Mouse (Mus musculus): ENCODE data around the gene Gss.

Gene Gss

DNA sequence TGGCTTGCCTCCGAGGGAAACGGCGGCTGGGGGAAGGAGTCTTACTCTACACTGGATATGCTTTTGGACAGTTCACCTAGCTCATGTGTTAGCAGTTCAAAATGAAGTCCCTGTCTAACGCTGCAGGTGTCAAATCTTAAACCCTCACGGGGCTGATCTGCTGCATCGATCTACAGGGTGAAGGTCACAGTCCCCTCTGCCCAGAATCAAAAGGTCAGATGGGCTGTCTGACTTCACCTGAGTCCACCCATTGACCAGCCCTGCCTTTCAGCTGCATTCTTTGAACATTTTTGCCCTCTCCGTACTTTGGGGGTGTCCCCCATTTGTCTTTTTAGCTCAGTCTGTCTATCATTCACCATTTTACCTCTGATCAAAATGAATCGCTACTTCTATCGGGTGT lies 7.5 kb downstream of the Gss start:
- in situ Hi-C loops (cut with MboI; ENCODE audit: low pct_unique_long_range_greater_than_20kb in 1 of 2, low sequenced_read_pairs in 2 of 2, unreplicated experiment in 1 of 2), result no loop called here

DNA sequence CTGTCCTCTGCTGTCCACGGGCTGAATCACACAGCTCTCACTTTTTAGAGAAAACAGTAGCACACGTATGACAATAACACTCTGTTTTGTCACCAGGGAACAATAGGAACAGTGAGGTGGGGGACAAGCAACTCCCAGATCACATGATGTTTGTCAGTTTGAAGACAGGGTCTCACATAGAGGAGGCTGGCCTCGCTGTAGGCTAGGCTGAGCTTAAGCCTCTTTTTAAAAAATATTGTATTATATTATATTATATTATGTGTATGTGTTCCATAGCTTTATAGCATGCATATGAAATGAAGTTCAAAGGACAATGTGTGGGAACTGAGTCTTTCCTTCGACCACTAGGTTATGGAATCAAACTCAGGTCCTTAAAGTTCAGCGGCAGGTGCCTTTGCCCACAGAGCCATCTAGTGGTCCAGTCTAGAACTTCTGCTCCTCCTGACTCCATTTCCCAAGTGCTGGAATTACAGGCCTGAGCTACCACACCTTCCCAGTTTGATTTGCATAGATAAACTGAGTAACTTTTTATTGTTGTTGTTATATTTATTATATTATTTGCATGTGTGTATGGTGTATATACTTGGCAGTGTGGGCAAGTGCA lies 8.6 kb downstream of the Gss start:
- in situ Hi-C loops (cut with MboI; ENCODE audit: low pct_unique_long_range_greater_than_20kb in 1 of 2, low sequenced_read_pairs in 2 of 2, unreplicated experiment in 1 of 2), result no loop called here

DNA sequence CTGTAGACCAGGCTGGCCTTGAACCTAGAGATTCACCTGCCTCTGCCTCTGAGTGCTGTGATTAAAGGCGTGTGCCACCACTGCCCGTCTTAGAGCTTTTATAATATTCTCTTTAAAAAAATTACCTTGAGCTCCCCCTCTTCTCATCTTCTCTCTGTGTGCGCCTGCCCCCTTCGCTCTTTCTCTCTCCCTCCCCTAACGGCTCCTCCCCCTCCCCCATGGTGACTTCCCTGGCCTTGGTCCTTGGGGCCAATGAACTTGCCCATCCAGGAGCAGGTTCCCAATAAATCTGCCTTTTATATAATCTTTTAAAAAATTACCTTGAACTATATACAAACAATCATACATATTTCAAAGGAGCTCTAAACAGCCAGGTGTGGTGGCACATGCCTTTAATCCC lies 9.6 kb downstream of the Gss start:
- in situ Hi-C loops (cut with MboI; ENCODE audit: low pct_unique_long_range_greater_than_20kb in 1 of 2, low sequenced_read_pairs in 2 of 2, unreplicated experiment in 1 of 2), result no loop called here

- in situ Hi-C loops (cut with MboI; ENCODE audit: low pct_unique_long_range_greater_than_20kb in 1 of 2, low sequenced_read_pairs in 2 of 2, unreplicated experiment in 1 of 2), result no loop called here
Observed at GRCm38 (mm10) chr2:155582384-155582995, 10.1 kb downstream of the Gss start.

DNA sequence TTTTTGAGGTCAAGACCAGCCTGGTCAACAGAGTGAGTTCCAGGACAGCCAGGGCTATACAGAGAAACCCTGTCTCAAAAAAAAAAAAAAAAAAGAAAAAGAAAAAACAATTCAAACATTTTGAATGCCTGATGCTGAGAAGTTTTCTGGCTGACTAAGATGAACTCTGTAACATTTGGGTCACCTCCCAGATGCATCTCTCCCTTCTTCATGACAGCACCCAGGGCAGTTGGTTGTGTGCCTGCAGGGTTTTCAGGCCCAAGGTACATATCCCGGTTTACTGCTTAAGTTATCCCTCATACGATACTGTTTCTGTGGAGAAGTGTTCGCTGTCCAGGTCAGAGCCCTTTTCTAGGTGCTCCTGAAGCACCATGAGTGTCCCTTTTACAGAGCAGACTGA lies 12.3 kb downstream of the Gss start:
- in situ Hi-C loops (cut with MboI; ENCODE audit: low pct_unique_long_range_greater_than_20kb in 1 of 2, low sequenced_read_pairs in 2 of 2, unreplicated experiment in 1 of 2), result no loop called here

DNA sequence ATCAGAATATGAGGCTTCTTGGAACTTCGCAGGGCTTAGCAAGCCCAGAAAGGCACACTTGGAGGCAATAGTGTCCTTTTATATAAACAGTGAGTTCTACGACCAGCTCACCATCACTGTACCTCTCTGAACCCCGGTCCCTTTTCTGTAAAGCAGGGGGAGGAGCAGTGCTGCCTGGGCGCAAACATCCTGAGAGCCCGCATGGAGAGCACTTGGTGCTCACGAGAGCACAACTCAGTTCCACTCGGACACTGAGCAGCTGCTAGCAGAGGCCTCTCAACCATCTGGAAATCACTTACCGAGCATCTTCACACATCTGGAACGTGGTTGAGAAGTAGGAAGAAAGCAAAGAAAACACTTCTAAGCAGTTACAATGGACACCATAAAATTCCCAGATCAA lies 16.0 kb downstream of the Gss start:
- in situ Hi-C loops (cut with MboI; ENCODE audit: low pct_unique_long_range_greater_than_20kb in 1 of 2, low sequenced_read_pairs in 2 of 2, unreplicated experiment in 1 of 2), result no loop called here

GRCm38 (mm10) chr2:155574700-155575099 lies 17.9 kb downstream of the Gss start:
- in situ Hi-C loops (cut with MboI; ENCODE audit: low pct_unique_long_range_greater_than_20kb in 1 of 2, low sequenced_read_pairs in 2 of 2, unreplicated experiment in 1 of 2), result no loop called here

- in situ Hi-C loops (cut with MboI; ENCODE audit: low pct_unique_long_range_greater_than_20kb in 1 of 2, low sequenced_read_pairs in 2 of 2, unreplicated experiment in 1 of 2), result no loop called here
Observed at GRCm38 (mm10) chr2:155573996-155574395, 18.6 kb downstream of the Gss start.

GRCm38 (mm10) chr2:155573001-155573400 lies 19.6 kb downstream of the Gss start:
- in situ Hi-C loops (cut with MboI; ENCODE audit: low pct_unique_long_range_greater_than_20kb in 1 of 2, low sequenced_read_pairs in 2 of 2, unreplicated experiment in 1 of 2), result no loop called here

- in situ Hi-C loops (cut with MboI; ENCODE audit: low pct_unique_long_range_greater_than_20kb in 1 of 2, low sequenced_read_pairs in 2 of 2, unreplicated experiment in 1 of 2), result no loop called here
Observed at GRCm38 (mm10) chr2:155569223-155569807, 23.3 kb downstream of the Gss start.

- in situ Hi-C loops (cut with MboI; ENCODE audit: low pct_unique_long_range_greater_than_20kb in 1 of 2, low sequenced_read_pairs in 2 of 2, unreplicated experiment in 1 of 2), result no loop called here
Observed at GRCm38 (mm10) chr2:155567751-155568150, 24.9 kb downstream of the Gss start.

- in situ Hi-C loops (cut with MboI; ENCODE audit: low pct_unique_long_range_greater_than_20kb in 1 of 2, low sequenced_read_pairs in 2 of 2, unreplicated experiment in 1 of 2), result no loop called here
Observed at GRCm38 (mm10) chr2:155562934-155563333, 29.7 kb downstream of the Gss start.

- in situ Hi-C loops (cut with MboI; ENCODE audit: low pct_unique_long_range_greater_than_20kb in 1 of 2, low sequenced_read_pairs in 2 of 2, unreplicated experiment in 1 of 2), result no loop called here
Observed at GRCm38 (mm10) chr2:155562209-155562608, 30.4 kb downstream of the Gss start.

- in situ Hi-C loops (cut with MboI; ENCODE audit: low pct_unique_long_range_greater_than_20kb in 1 of 2, low sequenced_read_pairs in 2 of 2, unreplicated experiment in 1 of 2), result no loop called here
Observed at GRCm38 (mm10) chr2:155554426-155554985, 38.1 kb downstream of the Gss start.

DNA sequence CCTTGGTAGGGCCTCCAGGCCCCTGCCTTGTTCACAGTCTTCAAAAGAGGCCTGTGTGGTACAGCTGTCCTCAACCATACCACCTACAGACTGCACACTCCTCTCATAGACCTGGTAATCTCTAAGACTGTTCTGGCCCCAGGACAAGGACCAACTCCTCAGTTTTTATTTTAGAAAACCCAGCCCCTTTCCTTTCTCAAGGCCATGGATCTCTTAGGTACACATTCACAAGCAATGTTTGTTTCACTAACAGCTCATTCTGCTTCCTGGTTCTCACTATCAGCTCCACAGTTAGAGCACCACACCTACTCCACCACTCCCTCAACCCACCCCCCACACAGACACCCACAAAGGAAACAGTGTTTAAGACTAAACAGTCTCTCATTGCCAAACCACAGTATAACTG lies 39.7 kb downstream of the Gss start:
- in situ Hi-C loops (cut with MboI; ENCODE audit: low pct_unique_long_range_greater_than_20kb in 1 of 2, low sequenced_read_pairs in 2 of 2, unreplicated experiment in 1 of 2), result no loop called here

DNA sequence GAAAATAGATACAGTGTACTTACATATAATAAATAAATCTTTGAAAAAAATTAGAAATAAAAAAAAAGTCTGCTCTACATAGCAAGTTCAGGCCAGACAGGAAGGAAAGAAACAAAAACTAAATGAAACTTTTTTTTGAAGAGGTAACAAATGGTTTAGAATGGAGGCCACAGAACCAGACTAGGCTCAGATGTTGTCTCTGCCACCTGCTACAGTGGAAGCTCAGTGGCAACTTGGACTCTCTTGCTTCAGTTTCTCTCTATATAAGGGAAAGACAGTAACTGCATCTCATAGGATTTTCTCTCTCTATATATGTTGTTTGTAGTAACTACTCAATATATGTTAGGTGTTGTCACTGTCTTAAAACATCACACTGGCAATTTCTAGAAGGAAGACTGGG lies 40.3 kb downstream of the Gss start:
- in situ Hi-C loops (cut with MboI; ENCODE audit: low pct_unique_long_range_greater_than_20kb in 1 of 2, low sequenced_read_pairs in 2 of 2, unreplicated experiment in 1 of 2), result no loop called here

- in situ Hi-C loops (cut with MboI; ENCODE audit: low pct_unique_long_range_greater_than_20kb in 1 of 2, low sequenced_read_pairs in 2 of 2, unreplicated experiment in 1 of 2), result no loop called here
Observed at GRCm38 (mm10) chr2:155546955-155547354, 45.7 kb downstream of the Gss start.

GRCm38 (mm10) chr2:155540822-155541458 lies 51.7 kb downstream of the Gss start:
- in situ Hi-C loops (cut with MboI; ENCODE audit: low pct_unique_long_range_greater_than_20kb in 1 of 2, low sequenced_read_pairs in 2 of 2, unreplicated experiment in 1 of 2), result no loop called here

DNA sequence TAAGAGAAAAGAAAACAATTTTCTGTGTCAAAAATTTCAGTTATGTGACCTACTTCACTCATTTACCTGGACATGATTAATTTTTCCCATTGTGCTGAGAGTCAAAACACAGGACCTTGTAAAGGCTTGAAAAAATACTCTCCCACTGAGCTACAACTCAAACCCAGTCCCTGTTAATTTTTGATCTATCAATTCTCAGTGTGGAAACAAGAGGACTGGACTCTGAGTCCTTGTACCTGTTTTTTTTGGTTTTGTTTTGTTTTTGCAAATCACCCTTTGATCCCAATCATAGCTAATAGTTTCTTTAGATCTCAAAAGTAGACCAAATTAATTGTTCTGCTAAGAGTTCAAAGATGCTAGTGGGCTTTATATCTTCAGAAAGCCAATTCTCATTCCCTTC lies 52.9 kb downstream of the Gss start:
- in situ Hi-C loops (cut with MboI; ENCODE audit: low pct_unique_long_range_greater_than_20kb in 1 of 2, low sequenced_read_pairs in 2 of 2, unreplicated experiment in 1 of 2), result no loop called here
